Mouse (Mus musculus): ENCODE measurements around the gene Fam83b. TPM values are rescaled to one million over a fixed set of nuclear protein-coding genes. Genes with fewer than 3 reads are reported as not detected.

Fam83b gene
- polyA plus RNA-seq, 1 experiment from 2014 or later = 0.64 TPM

GRCm38 (mm10) chr9:76480088-76480487, 86.8 kb downstream of the Fam83b start:
- no peaks in the 10 kb centered on the region for H3K9me3 ChIP-seq
- no peaks in the 10 kb centered on the region for H3K27me3 ChIP-seq (ENCODE audit: insufficient read depth, poor library complexity, severe bottlenecking)
- no peaks in the 10 kb centered on the region for H3K36me3 ChIP-seq
- no peak overlapping the region for H3K4me3 ChIP-seq
- no peak overlapping the region for H3K27ac ChIP-seq
- WGBS = 61% methylated on average over 3 of the region's 3 CpGs
- H3K4me1 ChIP-seq = 0 out of 2 replicates have a peak, but pooled peaks cover 5% of the 10 kb centered on the region
- no peak for DNase-seq (ENCODE audit: low spot score)

- H3K27ac ChIP-seq = no peak overlapping the region
- WGBS = 67% methylated on average over 4 of the region's 4 CpGs
Observed at GRCm38 (mm10) chr9:76469500-76469899, 97.4 kb downstream of the Fam83b start.

GRCm38 (mm10) chr9:76461547-76461946, 105.4 kb downstream of the Fam83b start:
- no peaks in the 10 kb centered on the region for H3K9me3 ChIP-seq
- H3K4me3 ChIP-seq = no peak overlapping the region
- H3K36me3 ChIP-seq = no peaks in the 10 kb centered on the region
- 0 out of 2 replicates have a peak, but pooled peaks cover 3% of the 10 kb centered on the region for H3K4me1 ChIP-seq
- H3K27ac ChIP-seq = no peak overlapping the region
- no peak for DNase-seq (ENCODE audit: low spot score)
- H3K27me3 ChIP-seq (ENCODE audit: insufficient read depth, poor library complexity, severe bottlenecking) = no peaks in the 10 kb centered on the region

More at GRCm38 (mm10) chr9:76469500-76469899, 97.4 kb downstream of the Fam83b start:
- Histone ChIP-seq H3K4me3 (no peak overlapping the region), H3K27me3 (ENCODE audit: insufficient read depth, poor library complexity, severe bottlenecking) (no peaks in the 10 kb centered on the region), H3K9me3 (no peaks in the 10 kb centered on the region), H3K4me1 (0 out of 2 replicates have a peak, but pooled peaks cover 3% of the 10 kb centered on the region), H3K36me3 (no peaks in the 10 kb centered on the region)
- DNase-seq (ENCODE audit: low spot score) = no peak

GRCm38 (mm10) chr9:76455703-76456102, 111.2 kb downstream of the Fam83b start:
- no peaks in the 10 kb centered on the region for H3K36me3 ChIP-seq
- no peak overlapping the region for H3K27ac ChIP-seq
- H3K4me3 ChIP-seq = no peak overlapping the region
- no peaks in the 10 kb centered on the region for H3K4me1 ChIP-seq
- H3K9me3 ChIP-seq = no peaks in the 10 kb centered on the region
- no peaks in the 10 kb centered on the region for H3K27me3 ChIP-seq (ENCODE audit: insufficient read depth, poor library complexity, severe bottlenecking)
- WGBS = 62% methylated on average over 3 of the region's 3 CpGs
- no peak for DNase-seq (ENCODE audit: low spot score)

Other genes with a start within 250 kb of the Fam83b start
- gene Hcrtr2, start 243.3 kb downstream of the Fam83b start, polyA plus RNA-seq (2016; fragmentation: Nextera tagmentation; extraction: Ambion mirVana) = 0.25 and 0.53 TPM in 2 replicates

All from heart, embryonic 10.5 days (tissue).